Mouse (Mus musculus) G1E (cell line): Measurements from ENCODE around the gene Azin2. TPM values are rescaled to one million over a fixed set of nuclear protein-coding genes. Genes with fewer than 3 reads are reported as not detected.

ENCODE experiments used
- ATAC-seq: 2 replicates; pipeline ENCODE4 v1.8.0; 2016; ENCODE audit warnings: mild to moderate bottlenecking; ENCODE audit not compliant: insufficient number of reproducible peaks, poor library complexity, low FRiP score, severe bottlenecking; ENCODE audit errors: extremely low read depth
- DNase-seq: peaks from one replicate; pipeline ENCODE4 v3.0.0; 2012; ENCODE audit warnings: low spot score
- H3K27me3 ChIP-seq: 2 replicates; pipeline ENCODE4 v1.6.1; 2012; ENCODE audit warnings: mild to moderate bottlenecking, low read length, inconsistent platforms; ENCODE audit not compliant: insufficient read depth
- H3K36me3 ChIP-seq: replicated peaks from 2 replicates; pipeline ENCODE3; 2012; ENCODE audit warnings: mild to moderate bottlenecking, inconsistent platforms
- H3K4me1 ChIP-seq: 2 replicates; pipeline ENCODE4 v1.6.1; 2012; ENCODE audit warnings: low read depth, low read length, inconsistent platforms, mixed read lengths; ENCODE audit not compliant: insufficient read depth
- H3K4me3 ChIP-seq: 2 replicates; pipeline ENCODE4 v1.5.1; 2012; ENCODE audit warnings: low read depth, mild to moderate bottlenecking, inconsistent platforms, low read length, moderate library complexity, mixed read lengths
- H3K9me3 ChIP-seq: replicated peaks from 2 replicates; pipeline ENCODE4 v1.6.1; 2012; ENCODE audit warnings: inconsistent platforms
- CTCF ChIP-seq: IDR thresholded peaks from 2 replicates; pipeline ENCODE4 v1.5.1; 2012; ENCODE audit warnings: low read depth, low read length, inconsistent platforms, mixed read lengths
- GATA1 ChIP-seq: IDR thresholded peaks from 2 replicates; pipeline ENCODE4 v1.6.1; 2012; ENCODE audit warnings: borderline replicate concordance, low read length, inconsistent platforms, mixed read lengths
- GATA2 ChIP-seq: IDR thresholded peaks from 2 replicates; pipeline ENCODE4 v1.6.1; 2012; ENCODE audit warnings: low read depth, low read length, inconsistent platforms, borderline replicate concordance
- POLR2AphosphoS5 ChIP-seq: IDR thresholded peaks from 2 replicates; pipeline ENCODE4 v1.6.1; 2012; ENCODE audit warnings: low read depth, low read length, inconsistent platforms; ENCODE audit not compliant: insufficient replicate concordance
- TAL1 ChIP-seq: conservative IDR thresholded peaks from 2 replicates; pipeline ENCODE4 v1.6.1; 2012; ENCODE audit warnings: low read depth, low read length, inconsistent platforms, mixed read lengths
- polyA plus RNA-seq: library from polyadenylated mRNA; stranded (reverse); fragments of >175 nt; gene quantifications from 2 replicates; pipeline ENCODE4 v1.2.3, GENCODE M21; 2012
- total RNA-seq, 2 experiments: library from RNA; stranded (forward) in 1 of 2; stranded (reverse) in 1 of 2; fragments of 200-1000 nt in 1 of 2; fragments of >200 nt in 1 of 2; fragmentation: Nextera tagmentation in 1 of 2; gene quantifications; 2 replicates each; pipeline ENCODE4 v1.2.3; 2014 to 2017

The Azin2 gene
- total and polyA plus RNA-seq, 3 experiments: not detected

DNA sequence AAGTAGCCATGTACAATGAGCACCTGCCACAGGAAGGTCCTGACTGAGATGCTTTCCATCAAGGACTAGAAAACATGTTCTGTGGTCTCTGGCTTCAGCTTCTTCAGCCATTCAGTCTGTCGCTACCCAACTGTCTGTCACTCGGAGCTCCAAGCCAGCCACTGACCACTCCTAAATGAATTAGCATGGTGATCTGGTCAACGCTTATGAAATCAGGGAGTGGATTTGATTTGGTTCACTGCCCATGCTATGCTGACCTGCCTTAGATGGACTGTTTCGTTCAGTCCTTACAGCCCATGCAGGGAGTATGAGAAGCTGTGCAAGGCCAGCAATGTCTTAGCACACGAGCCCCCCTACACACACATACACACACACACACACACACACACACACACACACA, 8.4 kb downstream of the Azin2 start:
- no peak for DNase-seq

DNA sequence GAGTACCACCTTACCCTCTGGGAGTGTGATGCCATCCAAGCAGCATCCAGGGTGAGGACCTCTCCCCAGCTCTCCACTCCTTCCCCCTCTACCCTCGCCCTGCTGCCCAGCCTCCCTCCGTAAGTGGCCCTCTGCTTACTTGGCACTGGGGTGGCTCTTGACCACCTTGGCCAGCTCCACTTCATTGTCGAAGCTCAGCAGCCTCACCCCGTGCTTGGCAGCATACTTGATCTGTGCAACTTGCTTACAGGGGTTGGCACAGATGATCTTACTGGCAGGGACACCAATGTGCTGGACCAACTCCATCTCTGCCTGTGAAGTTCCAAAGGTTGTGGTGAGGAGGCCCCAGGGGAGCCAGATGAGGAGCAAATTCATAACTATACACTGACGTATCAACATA, 11.8 kb downstream of the Azin2 start:
- H3K36me3 ChIP-seq: no peaks in the 10 kb centered on the region
- ATAC-seq (no peak), DNase-seq (no peak)
- no peak for TF ChIP-seq GATA2
- TF ChIP-seq TAL1: no peak
- no peak for TF ChIP-seq CTCF
- no peak for TF ChIP-seq POLR2AphosphoS5
- TF ChIP-seq GATA1: no peak
- peaks cover 16% of the 10 kb centered on the region for H3K27me3 ChIP-seq
- no peak overlapping the region for H3K4me3 ChIP-seq
- H3K4me1 ChIP-seq: peaks cover 16% of the 10 kb centered on the region
- no peaks in the 10 kb centered on the region for H3K9me3 ChIP-seq

More for the DNA sequence above, 8.4 kb downstream of the Azin2 start:
- Histone ChIP-seq H3K9me3 (no peaks in the 10 kb centered on the region), H3K36me3 (no peaks in the 10 kb centered on the region), H3K4me3 (no peak overlapping the region), H3K4me1 (peaks cover 9% of the 10 kb centered on the region), H3K27me3 (peaks cover 23% of the 10 kb centered on the region)
- ATAC-seq: no peak
- TF ChIP-seq GATA1 (no peak), TAL1 (no peak), CTCF (no peak), GATA2 (no peak), POLR2AphosphoS5 (no peak)

DNA sequence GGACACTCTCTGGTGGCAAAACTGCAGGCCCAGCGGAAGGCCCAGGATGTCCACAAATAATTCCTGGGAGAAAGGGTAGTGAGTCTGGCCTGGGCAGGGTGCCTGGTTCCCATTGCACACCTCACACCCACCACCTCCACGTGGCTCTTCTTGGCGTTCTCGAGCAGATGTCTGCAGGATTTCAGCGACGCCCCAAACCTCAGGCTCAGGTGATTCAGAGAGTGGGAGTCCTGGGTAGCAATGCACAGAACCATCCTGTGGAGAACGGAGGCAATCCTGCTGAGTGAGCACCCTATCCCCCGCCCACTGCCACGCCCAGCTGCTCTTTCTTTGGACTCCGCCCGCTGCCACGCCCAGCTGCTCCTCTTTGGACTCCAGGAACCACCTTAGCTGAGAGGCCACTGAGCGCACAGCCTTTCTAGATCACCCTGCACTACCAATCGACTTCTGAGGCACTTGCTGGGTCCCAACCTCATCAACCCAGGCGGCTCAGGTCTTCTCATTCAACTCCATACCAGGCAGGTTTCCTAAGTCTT, 12.7 kb downstream of the Azin2 start:
- DNase-seq: no peak
- TF ChIP-seq TAL1: no peak
- no peak for TF ChIP-seq GATA1
- TF ChIP-seq POLR2AphosphoS5: no peak
- TF ChIP-seq GATA2: no peak
- no peak for TF ChIP-seq CTCF
- ATAC-seq: no peak

DNA sequence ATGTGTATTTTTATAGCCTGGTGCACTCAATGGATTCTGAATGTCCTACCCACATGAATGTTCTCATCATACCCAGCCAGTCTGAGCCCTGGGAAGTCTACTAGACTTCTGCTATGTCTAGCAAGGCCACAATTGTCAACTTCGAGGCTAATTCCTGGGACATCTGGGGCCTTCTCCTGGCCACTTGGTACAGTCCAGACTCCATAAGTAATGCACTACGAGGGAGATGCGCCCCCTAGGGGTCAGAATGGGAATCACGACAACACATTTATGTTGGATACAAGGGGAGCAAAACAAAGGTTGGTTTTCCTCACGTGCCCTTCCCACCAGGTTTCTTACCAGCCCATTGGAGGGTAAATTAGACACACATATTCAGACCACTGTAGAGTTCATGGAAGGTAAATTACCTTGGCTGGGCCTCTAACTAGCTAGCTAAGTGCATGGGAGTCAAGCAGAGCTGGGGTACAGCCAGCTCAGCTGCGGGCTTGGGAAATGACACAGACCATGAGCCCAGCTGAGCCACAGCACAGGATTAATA, 14.0 kb downstream of the Azin2 start:
- no peak for ATAC-seq

More for the DNA sequence above, 12.7 kb downstream of the Azin2 start:
- peaks cover 16% of the 10 kb centered on the region for H3K4me1 ChIP-seq
- H3K36me3 ChIP-seq: no peaks in the 10 kb centered on the region
- H3K4me3 ChIP-seq: no peak overlapping the region
- no peaks in the 10 kb centered on the region for H3K9me3 ChIP-seq
- peaks cover 12% of the 10 kb centered on the region for H3K27me3 ChIP-seq

DNA sequence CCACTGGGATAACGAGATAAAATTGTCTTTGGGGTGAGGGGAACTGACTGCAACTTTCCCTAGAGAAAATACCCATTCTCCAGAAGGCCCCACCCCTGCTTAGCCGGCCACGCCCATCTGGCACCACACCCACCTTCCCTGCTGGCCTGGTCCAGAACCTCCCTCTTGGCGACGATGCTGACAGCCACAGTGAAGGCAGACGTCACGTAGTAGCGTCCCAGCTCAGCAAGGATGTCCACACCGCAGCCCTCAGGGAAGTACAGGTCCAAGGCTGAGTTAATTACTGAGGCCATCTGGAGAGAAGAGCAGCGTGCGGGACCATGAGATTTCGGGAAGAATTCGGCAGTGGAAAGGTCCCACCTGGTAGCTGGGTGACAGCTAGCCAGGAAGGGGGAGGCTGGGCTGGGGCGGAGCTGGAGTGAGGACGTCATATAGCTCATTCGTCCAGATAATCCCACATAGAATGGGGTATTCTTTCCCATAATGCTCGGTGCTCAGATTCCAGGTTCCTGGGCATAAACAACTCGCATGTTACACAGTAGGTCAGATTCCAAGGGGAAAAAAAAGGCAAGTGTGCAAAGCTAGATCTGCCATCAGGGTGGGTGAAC, 14.8 kb downstream of the Azin2 start:
- TF ChIP-seq GATA2 (no peak), GATA1 (no peak), TAL1 (no peak), POLR2AphosphoS5 (no peak), CTCF (no peak)
- no peaks in the 10 kb centered on the region for H3K9me3 ChIP-seq
- H3K4me1 ChIP-seq: peaks cover 16% of the 10 kb centered on the region
- no peaks in the 10 kb centered on the region for H3K36me3 ChIP-seq
- peak overlapping the region; percentile 25; the same call in 1 of the 2 replicates for H3K4me3 ChIP-seq
- DNase-seq (no peak), ATAC-seq (no peak; the same call in 1 of the 2 replicates)
- H3K27me3 ChIP-seq: peaks cover 12% of the 10 kb centered on the region

More for the DNA sequence above, 14.0 kb downstream of the Azin2 start:
- H3K4me1 ChIP-seq: peaks cover 16% of the 10 kb centered on the region
- H3K36me3 ChIP-seq: no peaks in the 10 kb centered on the region
- no peak for DNase-seq
- H3K9me3 ChIP-seq: no peaks in the 10 kb centered on the region
- H3K27me3 ChIP-seq: peaks cover 12% of the 10 kb centered on the region
- no peak for TF ChIP-seq TAL1
- peak; percentile 73 for TF ChIP-seq CTCF
- H3K4me3 ChIP-seq: no peak overlapping the region

DNA sequence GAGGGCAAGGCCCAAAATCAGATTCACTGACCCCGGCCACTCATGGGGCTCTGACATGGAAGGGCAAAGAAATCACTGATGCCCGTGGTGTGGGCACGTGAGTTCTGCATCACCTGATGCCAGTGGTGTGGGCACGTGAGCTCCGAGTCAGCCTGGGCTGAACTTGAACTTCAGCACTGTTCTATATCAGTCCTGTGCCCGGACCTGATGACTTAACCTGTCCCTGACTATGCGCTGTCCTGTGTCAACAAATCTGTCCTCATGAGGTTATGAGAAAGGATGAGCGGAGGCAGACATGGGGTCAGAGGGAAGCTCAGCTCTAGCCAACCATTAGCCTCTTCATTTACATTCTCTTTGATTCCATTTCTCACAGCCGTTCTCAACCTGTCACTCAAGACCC, 15.5 kb downstream of the Azin2 start:
- ATAC-seq (no peak), DNase-seq (no peak)
- Histone ChIP-seq H3K4me1 (peaks cover 16% of the 10 kb centered on the region), H3K9me3 (no peaks in the 10 kb centered on the region), H3K27me3 (peaks cover 9% of the 10 kb centered on the region), H3K36me3 (no peaks in the 10 kb centered on the region), H3K4me3 (no peak overlapping the region)
- TF ChIP-seq CTCF (no peak), GATA2 (no peak), GATA1 (no peak), TAL1 (no peak), POLR2AphosphoS5 (no peak)

DNA sequence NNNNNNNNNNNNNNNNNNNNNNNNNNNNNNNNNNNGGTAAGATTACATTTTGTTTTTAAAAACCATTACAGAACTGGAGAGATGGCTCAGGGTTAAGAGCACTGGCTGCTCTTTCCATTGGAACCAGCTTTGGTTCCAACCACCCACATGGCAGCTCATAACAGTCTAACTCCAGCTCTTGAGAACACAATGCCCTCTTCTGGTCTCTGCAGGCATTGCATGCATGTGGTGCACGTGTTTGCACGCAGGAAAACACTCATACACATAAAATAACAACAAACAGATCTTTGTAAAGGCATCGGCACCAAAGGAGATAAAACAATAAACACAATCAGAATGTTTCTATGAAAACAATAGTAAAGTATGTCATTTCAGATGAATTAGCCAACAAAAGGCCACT, 19.9 kb downstream of the Azin2 start:
- Histone ChIP-seq H3K36me3 (no peaks in the 10 kb centered on the region), H3K4me1 (peaks cover 2% of the 10 kb centered on the region), H3K4me3 (no peak overlapping the region), H3K27me3 (peaks cover 3% of the 10 kb centered on the region; the same call in 1 of the 2 replicates), H3K9me3 (no peaks in the 10 kb centered on the region)
- DNase-seq (no peak), ATAC-seq (no peak)
- TF ChIP-seq TAL1: no peak
- no peak for TF ChIP-seq POLR2AphosphoS5
- no peak for TF ChIP-seq GATA1
